Mouse (Mus musculus): Measurements from ENCODE around the gene Rbms3. TPM values are rescaled to one million over a fixed set of nuclear protein-coding genes. Genes with fewer than 3 reads are reported as not detected.

The Rbms3 gene
- polyA plus RNA-seq, 1 experiment from 2014 or later = 98.2 TPM

GRCm38 (mm10) chr9:117397071-117397470, 232.6 kb downstream of the Rbms3 start:
- no peak for ATAC-seq (ENCODE audit: insufficient number of reproducible peaks, insufficient read depth, low FRiP score, low TSS enrichment, low read depth)
- no peak overlapping the region for H3K27ac ChIP-seq
- no peak overlapping the region for H3K9ac ChIP-seq
- H3K36me3 ChIP-seq = no peaks in the 10 kb centered on the region
- no peaks in the 10 kb centered on the region for H3K9me3 ChIP-seq
- H3K4me3 ChIP-seq = no peak overlapping the region
- H3K27me3 ChIP-seq = no peaks in the 10 kb centered on the region
- peaks cover 13% of the 10 kb centered on the region; the same call in 1 of the 2 replicates for H3K4me1 ChIP-seq
- H3K4me2 ChIP-seq = no peak overlapping the region

- H3K4me2 ChIP-seq = no peak overlapping the region
- no peaks in the 10 kb centered on the region for H3K9me3 ChIP-seq
- no peak overlapping the region for H3K9ac ChIP-seq
- WGBS = 61% methylated on average over 8 of the region's 8 CpGs
- peaks cover 13% of the 10 kb centered on the region; the same call in 1 of the 2 replicates for H3K4me1 ChIP-seq
- no peak for ATAC-seq (ENCODE audit: insufficient number of reproducible peaks, insufficient read depth, low FRiP score, low TSS enrichment, low read depth)
- no peak overlapping the region for H3K27ac ChIP-seq
- no peak overlapping the region for H3K4me3 ChIP-seq
- no peaks in the 10 kb centered on the region for H3K27me3 ChIP-seq
- no peaks in the 10 kb centered on the region for H3K36me3 ChIP-seq
Observed at GRCm38 (mm10) chr9:117396586-117396985, 233.1 kb downstream of the Rbms3 start.

- Histone ChIP-seq H3K4me1 (peaks cover 5% of the 10 kb centered on the region; the same call in 1 of the 2 replicates), H3K27ac (no peak overlapping the region; the same call in 1 of the 2 replicates), H3K9me3 (no peaks in the 10 kb centered on the region), H3K36me3 (no peaks in the 10 kb centered on the region), H3K4me3 (no peak overlapping the region), H3K4me2 (peak overlapping the region; percentile 24; the same call in 1 of the 2 replicates), H3K9ac (no peak overlapping the region), H3K27me3 (no peaks in the 10 kb centered on the region)
- WGBS = 41% methylated on average over 18 of the region's 18 CpGs
- ATAC-seq (ENCODE audit: insufficient number of reproducible peaks, insufficient read depth, low FRiP score, low TSS enrichment, low read depth) = no peak
Observed at GRCm38 (mm10) chr9:117393626-117394525, 235.8 kb downstream of the Rbms3 start.

DNA sequence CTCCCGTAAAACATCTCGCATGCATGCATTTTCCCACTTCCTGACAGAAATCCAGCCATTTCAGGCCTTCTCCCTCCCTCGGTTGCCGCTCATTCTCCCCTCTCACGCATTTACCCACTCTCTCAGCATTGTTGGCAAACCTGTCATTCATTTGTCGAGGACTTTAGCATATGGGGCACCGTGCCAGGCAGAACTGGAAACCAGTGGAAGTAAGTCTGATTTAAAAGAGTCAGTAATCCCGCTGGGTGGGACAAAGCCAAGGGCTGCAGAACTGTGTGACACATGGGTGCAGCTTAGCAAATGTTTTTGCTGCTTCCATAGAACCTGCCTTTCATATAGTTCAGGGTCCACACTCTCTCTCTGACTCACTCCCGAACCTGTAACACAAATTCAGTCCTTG, 241.7 kb downstream of the Rbms3 start:
- H3K9ac ChIP-seq = no peak overlapping the region
- no peaks in the 10 kb centered on the region for H3K36me3 ChIP-seq
- H3K4me2 ChIP-seq = no peak overlapping the region
- 80% methylated on average over 9 of the region's 9 CpGs for WGBS
- no peak overlapping the region for H3K27ac ChIP-seq
- H3K4me3 ChIP-seq = no peak overlapping the region
- no peak for ATAC-seq (ENCODE audit: insufficient number of reproducible peaks, insufficient read depth, low FRiP score, low TSS enrichment, low read depth)
- H3K9me3 ChIP-seq = no peaks in the 10 kb centered on the region
- no peaks in the 10 kb centered on the region for H3K27me3 ChIP-seq
- H3K4me1 ChIP-seq = 0 out of 2 replicates have a peak, but pooled peaks cover 4% of the 10 kb centered on the region

- Histone ChIP-seq H3K9ac (no peak overlapping the region), H3K27me3 (no peaks in the 10 kb centered on the region), H3K27ac (peak overlapping the region; percentile 67), H3K4me3 (no peak overlapping the region), H3K4me1 (peaks cover 43% of the 10 kb centered on the region), H3K9me3 (no peaks in the 10 kb centered on the region), H3K4me2 (peak overlapping the region; percentile 25; the same call in 1 of the 2 replicates), H3K36me3 (no peaks in the 10 kb centered on the region)
- ATAC-seq (ENCODE audit: insufficient number of reproducible peaks, insufficient read depth, low FRiP score, low TSS enrichment, low read depth) = no peak
- WGBS = 55% methylated on average over 5 of the region's 5 CpGs
Observed at GRCm38 (mm10) chr9:117380876-117381275, 248.8 kb downstream of the Rbms3 start.

DNA sequence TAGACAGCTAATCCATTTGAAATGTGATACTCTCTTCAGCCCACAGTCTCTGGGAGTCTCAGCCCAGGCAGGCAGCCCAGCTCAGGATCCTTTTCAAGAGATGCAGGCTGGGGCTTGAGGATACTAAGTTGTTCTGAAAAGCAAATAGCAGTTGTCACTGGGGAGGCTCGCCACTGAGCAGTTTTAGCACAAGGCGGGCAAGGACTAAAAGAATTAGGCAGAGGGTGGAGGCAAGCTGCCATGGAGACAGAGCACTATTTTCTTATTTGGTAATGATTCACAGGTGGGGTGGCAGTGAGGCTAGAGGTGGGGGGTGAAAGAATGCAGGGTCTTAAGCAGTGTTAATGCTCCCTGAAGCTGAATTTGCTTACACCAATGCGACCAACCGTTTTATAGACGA, 249.6 kb downstream of the Rbms3 start:
- no peaks in the 10 kb centered on the region for H3K9me3 ChIP-seq
- no peak overlapping the region for H3K9ac ChIP-seq
- 0 out of 2 replicates have a peak, but pooled peaks have one; percentile 54 for ATAC-seq (ENCODE audit: insufficient number of reproducible peaks, insufficient read depth, low FRiP score, low TSS enrichment, low read depth)
- no peak overlapping the region for H3K4me3 ChIP-seq
- H3K4me1 ChIP-seq = peaks cover 43% of the 10 kb centered on the region
- 7% methylated on average over 5 of the region's 5 CpGs for WGBS
- H3K27me3 ChIP-seq = no peaks in the 10 kb centered on the region
- H3K27ac ChIP-seq = peak overlapping the region; percentile 67
- H3K4me2 ChIP-seq = peak overlapping the region; percentile 25
- no peaks in the 10 kb centered on the region for H3K36me3 ChIP-seq

DNA sequence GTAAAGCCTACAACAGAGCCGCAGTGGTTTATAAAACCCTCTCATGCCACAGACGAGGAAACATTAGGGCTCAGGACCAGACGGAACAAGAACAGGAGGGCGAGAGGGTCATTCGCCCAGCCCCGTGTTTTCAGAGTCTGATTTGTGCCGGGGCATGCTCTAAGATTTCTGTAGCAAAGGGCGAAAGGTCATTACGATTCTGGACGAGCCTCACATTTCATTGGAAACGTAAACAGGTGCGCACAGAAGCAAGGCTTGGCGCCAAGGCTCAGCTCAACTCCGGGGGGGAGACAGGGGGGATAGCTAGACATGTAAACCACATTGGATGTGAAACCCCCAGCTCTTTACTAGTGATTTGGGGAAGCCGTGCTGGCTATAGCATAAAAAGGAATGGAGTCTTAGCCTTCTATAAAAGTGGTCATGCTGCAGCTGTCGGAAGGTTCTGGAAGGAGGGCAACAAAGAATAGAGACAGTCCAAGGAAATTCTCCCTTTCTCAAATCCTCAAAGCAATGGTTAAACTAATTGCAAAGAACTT, 250.2 kb downstream of the Rbms3 start:
- Histone ChIP-seq H3K27me3 (no peaks in the 10 kb centered on the region), H3K9me3 (no peaks in the 10 kb centered on the region), H3K4me2 (peak overlapping the region; percentile 25), H3K9ac (no peak overlapping the region), H3K4me3 (no peak overlapping the region), H3K36me3 (no peaks in the 10 kb centered on the region), H3K4me1 (peaks cover 43% of the 10 kb centered on the region), H3K27ac (peak overlapping the region; percentile 67)
- 35% methylated on average over 16 of the region's 16 CpGs for WGBS
- no peak for ATAC-seq (ENCODE audit: insufficient number of reproducible peaks, insufficient read depth, low FRiP score, low TSS enrichment, low read depth)

GRCm38 (mm10) chr9:117378131-117378890, 251.4 kb downstream of the Rbms3 start:
- H3K9me3 ChIP-seq = no peaks in the 10 kb centered on the region
- H3K27me3 ChIP-seq = no peaks in the 10 kb centered on the region
- 59% methylated on average over 9 of the region's 9 CpGs for WGBS
- peaks cover 43% of the 10 kb centered on the region for H3K4me1 ChIP-seq
- no peak overlapping the region for H3K9ac ChIP-seq
- H3K36me3 ChIP-seq = no peaks in the 10 kb centered on the region
- ATAC-seq (ENCODE audit: insufficient number of reproducible peaks, insufficient read depth, low FRiP score, low TSS enrichment, low read depth) = no peak
- H3K4me3 ChIP-seq = no peak overlapping the region
- H3K27ac ChIP-seq = no peak overlapping the region
- H3K4me2 ChIP-seq = no peak overlapping the region

DNA sequence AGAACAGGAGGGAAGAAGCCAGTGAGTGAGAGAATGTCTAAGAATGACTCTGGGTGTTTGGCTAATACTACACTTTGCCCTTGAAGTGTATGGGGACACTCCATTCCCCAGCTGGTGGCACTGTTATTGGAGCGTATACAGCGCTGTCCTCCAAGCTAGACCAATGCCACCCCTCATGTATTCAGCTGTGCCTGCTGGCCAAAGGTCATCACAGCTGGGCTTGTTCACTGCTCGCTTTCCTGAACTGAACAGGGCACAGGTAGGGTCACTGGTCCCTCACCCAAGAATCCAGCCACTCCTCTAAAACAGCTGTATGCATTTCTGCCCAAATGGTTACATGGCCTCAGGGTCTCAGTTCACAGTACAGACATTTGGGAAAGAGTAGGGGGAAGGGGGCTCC, 253.9 kb downstream of the Rbms3 start:
- WGBS = 90% methylated on average over 3 of the region's 3 CpGs
- Histone ChIP-seq H3K4me1 (peaks cover 29% of the 10 kb centered on the region), H3K9me3 (no peaks in the 10 kb centered on the region), H3K27me3 (no peaks in the 10 kb centered on the region), H3K9ac (no peak overlapping the region), H3K4me3 (no peak overlapping the region), H3K27ac (no peak overlapping the region), H3K4me2 (no peak overlapping the region), H3K36me3 (no peaks in the 10 kb centered on the region)
- ATAC-seq (ENCODE audit: insufficient number of reproducible peaks, insufficient read depth, low FRiP score, low TSS enrichment, low read depth) = no peak

- ATAC-seq (ENCODE audit: insufficient number of reproducible peaks, insufficient read depth, low FRiP score, low TSS enrichment, low read depth) = no peak
- Histone ChIP-seq H3K36me3 (no peaks in the 10 kb centered on the region), H3K9ac (no peak overlapping the region), H3K4me2 (no peak overlapping the region), H3K4me3 (no peak overlapping the region), H3K9me3 (no peaks in the 10 kb centered on the region), H3K27ac (no peak overlapping the region), H3K27me3 (no peaks in the 10 kb centered on the region), H3K4me1 (peaks cover 7% of the 10 kb centered on the region)
- WGBS = 38% methylated on average over 7 of the region's 7 CpGs
Observed at GRCm38 (mm10) chr9:117373164-117373741, 256.5 kb downstream of the Rbms3 start.

DNA sequence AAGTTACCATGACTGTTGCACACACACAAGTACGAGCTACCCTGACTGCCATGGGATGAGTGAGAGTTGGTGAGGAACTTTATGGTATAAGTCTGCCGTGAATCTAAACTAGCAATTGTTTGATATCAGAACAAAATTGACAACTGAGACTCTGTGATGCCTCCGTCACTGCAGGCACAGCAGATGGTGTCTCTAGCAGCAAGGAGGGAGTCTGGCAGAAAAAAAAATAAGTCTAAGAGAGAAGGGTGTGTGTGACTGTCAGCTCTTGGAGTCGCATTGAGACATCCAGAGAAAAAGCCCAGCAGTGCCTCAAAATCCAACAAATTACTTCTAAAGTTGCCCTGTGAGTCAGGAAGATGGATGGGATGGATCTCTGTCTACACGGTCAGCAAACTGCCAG, 257.7 kb downstream of the Rbms3 start:
- no peaks in the 10 kb centered on the region for H3K9me3 ChIP-seq
- H3K4me1 ChIP-seq = peaks cover 3% of the 10 kb centered on the region; the same call in 1 of the 2 replicates
- no peaks in the 10 kb centered on the region for H3K36me3 ChIP-seq
- no peak for ATAC-seq (ENCODE audit: insufficient number of reproducible peaks, insufficient read depth, low FRiP score, low TSS enrichment, low read depth)
- WGBS = 83% methylated on average over 5 of the region's 5 CpGs
- H3K27ac ChIP-seq = no peak overlapping the region
- H3K4me3 ChIP-seq = no peak overlapping the region
- no peaks in the 10 kb centered on the region for H3K27me3 ChIP-seq
- H3K9ac ChIP-seq = no peak overlapping the region
- no peak overlapping the region for H3K4me2 ChIP-seq
